Mouse (Mus musculus) megakaryocyte progenitor cell, adult 5-6 weeks (primary cell): ENCODE measurements around the gene Tnnc2. TPM values are rescaled to one million over a fixed set of nuclear protein-coding genes. Genes with fewer than 3 reads are reported as not detected.
"Not testable (repeated sequence)": the region's sequence is repeated elsewhere in the genome, so short reads cannot be mapped to it uniquely, and the experiment has no call there.

ENCODE experiments used
- ATAC-seq: replicated peaks from 2 replicates; pipeline ENCODE4 v1.8.0; 2016; ENCODE audit warnings: mild to moderate bottlenecking, moderate TSS enrichment, inconsistent platforms; ENCODE audit not compliant: poor library complexity
- total RNA-seq, 2 experiments: library from RNA; stranded (forward) in 1 of 2; stranded (reverse) in 1 of 2; fragments of 157-497, 149-512 nt in 1 of 2; fragments of 200-1000 nt in 1 of 2; gene quantifications; 2 replicates each; pipeline versions ENCODE4 v1.2.3 to v1.2.4; 2015 to 2017

The Tnnc2 gene
- total RNA-seq, 2 experiments from 2014 or later = not detected

- not testable (repeated sequence) for ATAC-seq
These were observed 18.8 kb upstream of the Tnnc2 start for GRCm38 (mm10) chr2:164798554-164798953.

DNA sequence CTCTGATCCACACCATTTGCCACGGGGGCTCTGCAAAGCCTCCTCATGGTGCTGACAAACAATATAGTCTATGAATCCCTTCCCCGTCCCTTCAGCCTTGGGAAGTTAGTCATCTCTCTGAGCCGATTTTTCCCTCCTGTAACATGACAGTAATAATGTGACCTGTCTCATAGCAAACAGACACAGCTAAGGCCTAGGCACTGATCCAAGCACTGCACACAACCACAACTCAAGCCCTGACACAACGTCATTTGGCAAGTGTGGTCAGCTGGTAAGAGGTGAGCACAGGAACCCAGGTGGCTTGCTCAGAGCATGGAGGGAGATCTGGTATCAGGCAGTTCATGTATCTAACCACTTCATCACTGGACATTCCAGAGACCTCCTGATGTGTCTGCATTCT, 16.1 kb upstream of the Tnnc2 start:
- ATAC-seq = no peak

DNA sequence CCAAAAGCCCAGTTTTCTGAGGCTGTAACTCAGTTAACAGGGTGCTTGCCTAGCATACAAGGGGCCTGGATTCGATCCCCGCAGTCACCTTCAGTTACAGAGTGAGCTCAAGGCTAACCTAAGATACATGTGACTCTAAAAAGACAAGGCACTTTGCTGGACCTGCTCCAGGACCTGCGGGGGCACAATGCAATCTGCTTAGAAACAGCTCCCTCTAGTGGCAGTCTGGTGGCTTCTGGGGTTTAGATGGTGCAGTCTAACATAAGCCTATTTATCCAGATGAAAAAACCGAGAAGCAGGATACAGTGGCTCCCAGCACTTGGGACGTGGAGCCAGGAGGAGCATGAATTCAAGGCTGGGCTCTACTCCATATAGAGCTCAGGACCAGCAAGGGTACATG, 14.5 kb upstream of the Tnnc2 start:
- peak; percentile 90 for ATAC-seq

DNA sequence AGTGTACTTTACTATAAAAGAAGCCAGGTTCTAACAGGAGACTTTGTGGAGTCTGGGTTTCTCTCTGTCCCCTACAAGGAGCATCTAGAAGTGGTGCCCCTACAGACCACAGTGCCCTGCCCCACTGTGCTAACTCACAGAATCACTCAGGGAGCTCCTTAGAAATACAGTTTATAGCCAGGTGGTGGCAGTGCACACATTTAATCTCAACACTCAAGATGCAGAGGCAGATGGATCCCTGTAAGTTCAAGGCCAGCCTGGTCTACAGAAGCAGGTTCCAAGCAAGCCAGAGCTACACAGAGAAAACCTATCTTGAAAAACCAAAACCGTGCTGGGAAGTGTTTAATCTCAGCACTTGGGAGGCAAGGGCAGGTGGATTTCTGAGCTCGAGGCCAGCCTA, 14.0 kb upstream of the Tnnc2 start:
- peak; percentile 41 for ATAC-seq

GRCm38 (mm10) chr2:164793236-164793635, 13.5 kb upstream of the Tnnc2 start:
- peak; percentile 81 for ATAC-seq

DNA sequence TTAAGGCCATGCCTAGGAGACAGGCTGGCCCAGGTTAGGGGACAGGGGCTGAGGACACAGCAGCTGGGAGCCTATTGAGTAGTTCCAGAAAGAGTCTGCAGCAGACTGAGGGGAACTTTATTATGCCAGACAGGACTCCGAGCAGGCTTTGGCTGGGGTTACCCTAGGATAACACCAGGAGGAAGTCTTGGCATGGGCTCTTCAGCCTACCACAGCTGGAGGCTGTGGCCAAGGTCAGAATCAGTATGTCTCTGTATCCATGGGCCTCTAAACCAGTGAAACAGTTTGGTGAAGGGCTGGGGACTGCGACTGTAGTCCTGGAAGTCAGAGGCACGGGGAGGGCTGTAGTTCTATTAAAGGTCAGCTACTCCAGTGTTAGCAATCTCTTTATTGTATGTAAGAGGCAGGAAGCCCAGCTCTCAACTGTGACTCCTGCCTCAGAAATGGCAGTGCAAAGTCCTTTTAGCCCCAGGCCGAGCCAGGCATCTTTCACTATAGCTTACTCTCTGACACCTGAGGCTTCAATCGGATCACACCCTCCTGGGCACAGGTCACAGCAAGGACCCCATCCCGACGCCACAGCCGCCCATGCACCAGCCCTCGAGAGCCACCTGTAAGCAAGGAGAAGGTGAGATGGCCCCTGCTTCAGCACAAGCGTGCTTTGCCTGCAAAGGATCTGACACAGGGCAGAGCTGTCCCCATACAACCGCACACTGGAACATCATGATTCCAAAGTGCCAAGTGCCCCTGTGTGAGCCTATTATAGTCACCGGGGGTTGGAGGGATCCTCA, 12.8 kb upstream of the Tnnc2 start:
- no peak for ATAC-seq

DNA sequence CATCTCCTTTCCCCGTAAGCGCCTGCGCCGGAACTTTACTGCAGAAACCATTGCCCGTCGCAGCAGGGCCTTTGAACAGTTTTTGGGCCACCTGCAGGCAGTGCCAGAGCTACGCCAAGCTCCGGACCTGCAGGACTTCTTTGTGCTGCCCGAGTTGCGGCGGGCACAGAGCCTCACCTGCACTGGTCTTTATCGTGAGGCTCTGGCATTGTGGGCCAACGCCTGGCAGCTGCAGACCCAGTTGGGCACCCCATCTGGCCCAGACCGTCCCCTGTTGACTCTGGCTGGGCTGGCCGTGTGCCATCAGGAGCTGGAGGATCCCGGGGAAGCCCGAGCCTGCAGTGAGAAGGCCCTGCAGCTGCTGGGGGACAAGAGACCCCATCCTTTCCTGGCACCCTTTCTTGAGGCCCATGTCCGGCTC, 12.1 kb upstream of the Tnnc2 start:
- no peak for ATAC-seq

- ATAC-seq = no peak
These were observed 10.7 kb upstream of the Tnnc2 start for GRCm38 (mm10) chr2:164790451-164790850.

DNA sequence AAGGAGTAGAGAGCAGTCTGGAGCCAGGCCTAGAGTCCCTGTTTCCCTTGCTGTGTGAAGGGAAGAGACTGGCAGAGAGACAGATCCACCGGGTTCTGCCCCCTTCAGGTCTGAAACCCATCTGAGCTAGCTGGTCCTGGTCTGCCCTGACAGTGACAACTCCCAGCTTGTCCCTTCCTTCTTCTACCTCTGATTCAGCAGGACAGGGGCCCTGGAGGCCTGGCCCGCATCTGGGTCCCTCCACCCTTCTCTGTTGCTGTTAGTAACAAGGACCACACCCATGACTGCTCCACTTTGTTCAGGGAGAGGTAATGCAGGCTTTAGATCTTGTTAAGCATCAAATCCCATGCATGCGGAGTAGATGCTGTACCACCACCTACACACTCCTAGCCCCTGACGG, 8.6 kb upstream of the Tnnc2 start:
- ATAC-seq = no peak

GRCm38 (mm10) chr2:164787779-164788178, 8.0 kb upstream of the Tnnc2 start:
- no peak for ATAC-seq

- ATAC-seq = peak; percentile 59
These were observed 7.3 kb upstream of the Tnnc2 start for GRCm38 (mm10) chr2:164787032-164787431.

GRCm38 (mm10) chr2:164786388-164786885, 6.7 kb upstream of the Tnnc2 start:
- 0 out of 2 replicates have a peak, but pooled peaks have one; percentile 10 for ATAC-seq

GRCm38 (mm10) chr2:164785481-164786387, 6.0 kb upstream of the Tnnc2 start, which contains the start of gene Snx21:
Gene Snx21 (plus strand): TSS chr2:164785823.
- peak; percentile 43 for ATAC-seq

GRCm38 (mm10) chr2:164784869-164785420, 5.2 kb upstream of the Tnnc2 start:
- ATAC-seq = peak; percentile 14

- no peak for ATAC-seq
These were observed 4.3 kb upstream of the Tnnc2 start for GRCm38 (mm10) chr2:164783926-164784581.

DNA sequence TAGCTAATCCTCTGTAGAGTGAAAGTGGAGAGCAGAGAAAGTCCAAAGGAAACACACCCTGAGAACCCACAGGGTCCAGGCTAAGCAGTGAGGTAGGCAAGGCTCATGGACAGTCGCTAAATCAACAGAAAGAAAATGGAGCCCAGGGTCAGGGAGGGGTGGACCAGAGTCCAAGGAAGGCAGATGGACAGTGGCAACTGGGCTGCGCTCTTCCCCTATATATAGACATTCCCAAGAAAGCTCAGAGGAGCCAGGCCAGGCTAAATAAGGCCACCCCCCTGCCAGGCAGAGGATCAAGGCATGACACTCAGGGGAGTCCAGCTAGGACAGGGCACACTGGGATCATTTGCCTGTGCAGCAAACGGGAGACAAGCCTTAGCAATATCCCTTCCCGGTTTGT, 2.1 kb upstream of the Tnnc2 start:
- no peak for ATAC-seq

- ATAC-seq = no peak
These were observed 958 bp downstream of the Tnnc2 start for GRCm38 (mm10) chr2:164778809-164779208.

DNA sequence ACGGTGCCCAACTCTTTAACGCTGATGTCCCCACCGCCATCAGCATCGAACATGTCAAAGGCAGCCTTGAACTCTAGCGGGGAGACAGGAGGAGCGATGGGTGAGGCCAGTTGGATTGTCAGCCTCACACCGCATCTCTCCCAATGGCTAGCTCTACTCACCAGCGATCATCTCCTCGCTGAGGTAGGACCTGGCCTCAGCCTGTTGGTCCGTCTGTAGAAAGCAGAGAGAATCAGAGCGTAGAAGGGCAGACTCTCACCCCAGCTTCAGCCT, 1.8 kb downstream of the Tnnc2 start:
- ATAC-seq = no peak

GRCm38 (mm10) chr2:164777246-164778014, 2.3 kb downstream of the Tnnc2 start:
- ATAC-seq = no peak

- ATAC-seq = no peak
These were observed 3.0 kb downstream of the Tnnc2 start for GRCm38 (mm10) chr2:164776801-164777200.
